Comparison of ENCODE assay signal across 8 mouse cellular contexts in the genomic region with DNA sequence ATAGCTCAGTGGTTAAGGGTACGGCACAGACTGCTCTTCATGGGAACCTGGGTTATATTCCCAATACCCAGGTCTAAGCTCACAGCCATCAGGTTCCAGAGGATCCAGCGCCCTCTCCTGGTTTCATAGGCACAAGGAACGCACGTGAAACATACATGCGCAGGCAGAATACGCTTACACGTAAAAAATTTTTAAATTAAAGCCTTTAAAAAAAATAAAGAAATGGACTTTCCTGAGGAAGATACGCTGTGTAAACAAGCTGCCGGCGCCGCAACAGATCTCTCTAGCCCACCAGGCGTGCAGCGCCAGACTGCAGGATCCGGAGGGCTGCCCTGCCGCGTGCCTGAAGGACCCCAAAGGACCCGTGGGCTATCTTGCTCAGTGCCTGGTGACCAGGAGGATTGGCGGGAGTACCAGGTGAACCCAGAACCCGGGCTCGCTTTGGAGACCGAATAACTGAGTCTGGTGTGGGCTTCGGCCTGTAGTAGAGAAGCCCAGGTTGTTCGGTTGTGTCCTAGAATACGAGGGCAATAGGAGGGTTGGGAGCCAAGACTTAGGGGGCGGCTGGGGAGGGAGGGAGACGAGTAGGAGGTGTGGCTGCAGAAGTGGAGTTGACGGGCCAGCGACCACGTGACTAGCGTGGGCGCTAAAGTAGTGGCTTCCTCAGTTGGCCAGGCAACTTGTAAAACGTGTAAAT. TPM values are rescaled to one million over a fixed set of nuclear protein-coding genes. Genes with fewer than 3 reads are reported as not detected.
DNase-seq lines count a peak whose midpoint lies in the region; ATAC-seq and TF ChIP-seq lines count a peak whose summit lies in the region.

Nme6 (plus strand) TSS at position 359 of the 697 bp plus-strand sequence.

- peak within 1 kb of the TSS; percentile 49 for H3K4me3 ChIP-seq in C2C12 (ENCODE audit: insufficient read depth, poor library complexity, severe bottlenecking)
- peak within 1 kb of the TSS; percentile 82 for H3K4me3 ChIP-seq in erythroblast, embryonic 14.5 days (replicated peaks)
- H3K4me3 ChIP-seq in heart, embryonic 12.5 days = peak within 1 kb of the TSS; percentile 52
- peak within 1 kb of the TSS; percentile 58 for H3K4me3 ChIP-seq in kidney, postnatal 0 days (replicated peaks; ENCODE audit: low read depth, low read length)
- peak within 1 kb of the TSS; percentile 63 for H3K4me3 ChIP-seq in liver, embryonic 11.5 days (ENCODE audit: low read depth, low read length)
- peak within 1 kb of the TSS; percentile 34 for H3K4me3 ChIP-seq in stomach, embryonic 14.5 days (ENCODE audit: low read depth, low read length)

- H3ac ChIP-seq in C2C12 (ENCODE audit: control insufficient read depth, insufficient read length, low read depth) = peak within 1 kb of the TSS; percentile 72

- H3K4me2 ChIP-seq in heart, embryonic 12.5 days = peak within 1 kb of the TSS; percentile 91
- peak within 1 kb of the TSS; percentile 82 for H3K4me2 ChIP-seq in kidney, postnatal 0 days (ENCODE audit: low read length)
- H3K4me2 ChIP-seq in liver, embryonic 11.5 days = peak within 1 kb of the TSS; percentile 88
- H3K4me2 ChIP-seq in stomach, embryonic 14.5 days (replicated peaks; ENCODE audit: low read depth, low read length) = peak within 1 kb of the TSS; percentile 82

- H3K9me3 ChIP-seq in erythroblast, embryonic 14.5 days (ENCODE audit: control insufficient read depth, low read length) = no peaks in the 10 kb centered on the region
- no peaks in the 10 kb centered on the region for H3K9me3 ChIP-seq in heart, embryonic 12.5 days (replicated peaks)
- no peaks in the 10 kb centered on the region for H3K9me3 ChIP-seq in kidney, postnatal 0 days (replicated peaks; ENCODE audit: low read length)
- no peaks in the 10 kb centered on the region for H3K9me3 ChIP-seq in liver, embryonic 11.5 days (ENCODE audit: control insufficient read depth, low read length)
- H3K9me3 ChIP-seq in stomach, embryonic 14.5 days (ENCODE audit: control insufficient read depth, low read depth, low read length) = no peaks in the 10 kb centered on the region

- under 1% methylated on average over 32 of the region's 32 CpGs for WGBS in heart, embryonic 12.5 days
- WGBS in kidney, postnatal 0 days = under 1% methylated on average over 32 of the region's 32 CpGs
- under 1% methylated on average over 32 of the region's 32 CpGs for WGBS in liver, embryonic 11.5 days
- under 1% methylated on average over 32 of the region's 32 CpGs for WGBS in stomach, embryonic 14.5 days

- H3K27me3 ChIP-seq in C2C12 (ENCODE audit: control insufficient read depth, insufficient read depth, insufficient read length) = no peaks in the 10 kb centered on the region
- no peaks in the 10 kb centered on the region for H3K27me3 ChIP-seq in erythroblast, embryonic 14.5 days (ENCODE audit: control insufficient read depth)
- no peaks in the 10 kb centered on the region for H3K27me3 ChIP-seq in heart, embryonic 12.5 days (replicated peaks)
- no peaks in the 10 kb centered on the region for H3K27me3 ChIP-seq in kidney, postnatal 0 days (ENCODE audit: insufficient read depth, low read length)
- H3K27me3 ChIP-seq in liver, embryonic 11.5 days (replicated peaks; ENCODE audit: control insufficient read depth, insufficient read depth, low read length) = no peaks in the 10 kb centered on the region
- H3K27me3 ChIP-seq in stomach, embryonic 14.5 days (ENCODE audit: control insufficient read depth, insufficient read depth, low read length) = no peaks in the 10 kb centered on the region

- peak; percentile 95 for DNase-seq in brain, embryonic 14.5 days (ENCODE audit: low read depth)
- DNase-seq in kidney, postnatal 0 days (ENCODE audit: low spot score) = peak; percentile 93
- peak; percentile 97 for DNase-seq in liver, embryonic 11.5 days (ENCODE audit: low spot score)
- peak; percentile 90 for DNase-seq in naive thymus-derived CD4-positive, alpha-beta T cell, adult 2 months (ENCODE audit: low read depth)

- peak within 1 kb of the TSS; percentile 13; the same call in 1 of the 2 replicates for H3K27ac ChIP-seq in heart, embryonic 12.5 days (ENCODE audit: poor library complexity, severe bottlenecking)
- peak within 1 kb of the TSS; percentile 77 for H3K27ac ChIP-seq in kidney, postnatal 0 days
- H3K27ac ChIP-seq in liver, embryonic 11.5 days (ENCODE audit: low read depth, low read length) = peak within 1 kb of the TSS; percentile 62
- no peak within 1 kb of the TSS; the same call in 1 of the 2 replicates for H3K27ac ChIP-seq in stomach, embryonic 14.5 days (ENCODE audit: low read length)

- no peaks in the 10 kb centered on the region for H3K79me3 ChIP-seq in C2C12 (ENCODE audit: low read depth)

- H3K4me1 ChIP-seq in erythroblast, embryonic 14.5 days (ENCODE audit: control insufficient read depth) = peaks cover 16% of the 10 kb centered on the region
- peaks cover 7% of the 10 kb centered on the region for H3K4me1 ChIP-seq in heart, embryonic 12.5 days (replicated peaks)
- H3K4me1 ChIP-seq in kidney, postnatal 0 days (replicated peaks; ENCODE audit: insufficient read depth, low read length) = no peaks in the 10 kb centered on the region
- H3K4me1 ChIP-seq in liver, embryonic 11.5 days (replicated peaks; ENCODE audit: control insufficient read depth, insufficient read depth, low read length) = no peaks in the 10 kb centered on the region
- peaks cover 7% of the 10 kb centered on the region; the same call in 1 of the 2 replicates for H3K4me1 ChIP-seq in stomach, embryonic 14.5 days (ENCODE audit: control insufficient read depth, insufficient read depth, low read length)

- peak; percentile 70; the same call in 1 of the 2 replicates for TF ChIP-seq POLR2A in brain, embryonic 14.5 days (IDR thresholded peaks at IDR 0.05; ENCODE audit: borderline replicate concordance, extremely low read depth, insufficient read depth, insufficient read length, poor library complexity, severe bottlenecking)

- peak; percentile 95 for ATAC-seq in heart, embryonic 12.5 days (ENCODE audit: insufficient number of reproducible peaks, low FRiP score)
- peak; percentile 95 for ATAC-seq in kidney, postnatal 0 days (replicated peaks; ENCODE audit: low FRiP score, low read depth)
- ATAC-seq in liver, embryonic 11.5 days (replicated peaks; ENCODE audit: low FRiP score) = peak; percentile 97
- ATAC-seq in stomach, embryonic 14.5 days (ENCODE audit: insufficient number of reproducible peaks, insufficient read depth, low FRiP score, low read depth) = peak; percentile 96

- peaks cover 3% of the 10 kb centered on the region for H3K36me3 ChIP-seq in C2C12 (ENCODE audit: control insufficient read depth, insufficient read depth)
- H3K36me3 ChIP-seq in erythroblast, embryonic 14.5 days (ENCODE audit: control insufficient read depth) = peaks cover 27% of the 10 kb centered on the region
- peaks cover 27% of the 10 kb centered on the region for H3K36me3 ChIP-seq in heart, embryonic 12.5 days
- 0 out of 2 replicates have a peak, but pooled peaks cover 9% of the 10 kb centered on the region for H3K36me3 ChIP-seq in kidney, postnatal 0 days (ENCODE audit: insufficient read depth, low read length)
- H3K36me3 ChIP-seq in liver, embryonic 11.5 days (ENCODE audit: control insufficient read depth, insufficient read depth, low read length) = peaks cover 1% of the 10 kb centered on the region; the same call in 1 of the 2 replicates
- H3K36me3 ChIP-seq in stomach, embryonic 14.5 days (ENCODE audit: control insufficient read depth, insufficient read depth, low read length) = no peaks in the 10 kb centered on the region; the same call in 1 of the 2 replicates

- peak within 1 kb of the TSS; percentile 75 for H3K9ac ChIP-seq in heart, embryonic 12.5 days
- H3K9ac ChIP-seq in kidney, postnatal 0 days (ENCODE audit: low read depth, low read length) = peak within 1 kb of the TSS; percentile 70
- H3K9ac ChIP-seq in liver, embryonic 11.5 days (ENCODE audit: low read depth, low read length) = peak within 1 kb of the TSS; percentile 72
- peak within 1 kb of the TSS; percentile 47 for H3K9ac ChIP-seq in stomach, embryonic 14.5 days (replicated peaks; ENCODE audit: low read depth, low read length)

- H3K79me2 ChIP-seq in C2C12 (ENCODE audit: control insufficient read depth, insufficient read depth) = peaks cover 17% of the 10 kb centered on the region

- peak; percentile 40 for TF ChIP-seq CTCF in C2C12 (IDR thresholded peaks at IDR 0.05; ENCODE audit: control insufficient read depth, insufficient read depth, insufficient read length)
- TF ChIP-seq CTCF in brain, embryonic 14.5 days (IDR thresholded peaks at IDR 0.05; ENCODE audit: borderline replicate concordance, extremely low read depth, insufficient read depth, insufficient read length) = peak; percentile 71; the same call in 1 of the 2 replicates
- TF ChIP-seq CTCF in kidney, postnatal 0 days (IDR thresholded peaks at IDR 0.05; ENCODE audit: low read depth) = peak; percentile 80

TF ChIP-seq in C2C12, 6 proteins besides CTCF, POLR2A, EP300 and RAD21:
- TF ChIP-seq MAX (IDR thresholded peaks at IDR 0.05) (peak; percentile 98), CEBPB (IDR thresholded peaks at IDR 0.05; ENCODE audit: low read depth) (no peak), MYOG (IDR thresholded peaks at IDR 0.05; ENCODE audit: control insufficient read depth, extremely low read depth, insufficient read length) (no peak), MYOD1 (IDR thresholded peaks at IDR 0.05; ENCODE audit: control insufficient read depth, insufficient read length, low read depth) (no peak), USF1 (IDR thresholded peaks at IDR 0.05; ENCODE audit: low read depth) (peak; percentile 91), FOSL1 (IDR thresholded peaks at IDR 0.05; ENCODE audit: insufficient read depth, low read length, poor library complexity, severe bottlenecking) (no peak)

RNA-seq across cellular contexts. Expression of gene Nme6, which starts in this region (rescaled TPM):
- polyA plus RNA-seq in C2C12 (2012; fragmentation: generic; extraction: Trizol) = 46.5 TPM
- polyA plus RNA-seq in brain, embryonic 14.5 days (2012; rRNA removed) = 54.5 and 62.4 TPM in 2 replicates
- polyA plus RNA-seq in erythroblast, embryonic 14.5 days (2012) = 0.89 and 1.2 TPM in 2 replicates
- polyA plus RNA-seq in heart, embryonic 12.5 days (2016; fragmentation: Nextera tagmentation; extraction: Ambion mirVana) = 55.7 and 60.5 TPM in 2 replicates
- 58.3 and 64.4 TPM in 2 replicates for polyA plus RNA-seq in kidney, postnatal 0 days (2015; fragmentation: Nextera tagmentation; extraction: Ambion mirVana)
- polyA plus RNA-seq in liver, embryonic 11.5 days (2014; fragmentation: Nextera tagmentation; extraction: Ambion mirVana) = 91.1 and 94.6 TPM in 2 replicates
- polyA plus RNA-seq in stomach, embryonic 14.5 days (2014; fragmentation: Nextera tagmentation; extraction: Ambion mirVana) = 59.9 and 74.0 TPM in 2 replicates

Comparison
In these comparisons a context has a peak if more than half of its experiments do, and no peak if none do; other contexts are left out.
1. RNA of gene Nme6 (polyA plus RNA-seq): 91.1 to 94.6 TPM in liver, embryonic 11.5 days, 59.9 to 74.0 TPM in stomach, embryonic 14.5 days, 58.3 to 64.4 TPM in kidney, postnatal 0 days, 55.7 to 60.5 TPM in heart, embryonic 12.5 days, 54.5 to 62.4 TPM in brain, embryonic 14.5 days and 46.5 TPM in C2C12 (single experiment); 0.89 to 1.2 TPM in erythroblast, embryonic 14.5 days; every median in the first group is over 10 times any median in the second.
2. Peak in every context shown above with its lines, with median percentiles within 50 percentile points of each other: H3K4me3 ChIP-seq, CTCF ChIP-seq, DNase-seq, ATAC-seq, H3K4me2 ChIP-seq and H3K9ac ChIP-seq.